Mouse (Mus musculus) kidney, adult 8-10 months (tissue): ENCODE data around the gene Nenf.

Source experiments
- DNase-seq, 2 experiments: peaks; one replicate each; pipeline ENCODE4 v3.0.0; 2022

Nenf gene

DNA sequence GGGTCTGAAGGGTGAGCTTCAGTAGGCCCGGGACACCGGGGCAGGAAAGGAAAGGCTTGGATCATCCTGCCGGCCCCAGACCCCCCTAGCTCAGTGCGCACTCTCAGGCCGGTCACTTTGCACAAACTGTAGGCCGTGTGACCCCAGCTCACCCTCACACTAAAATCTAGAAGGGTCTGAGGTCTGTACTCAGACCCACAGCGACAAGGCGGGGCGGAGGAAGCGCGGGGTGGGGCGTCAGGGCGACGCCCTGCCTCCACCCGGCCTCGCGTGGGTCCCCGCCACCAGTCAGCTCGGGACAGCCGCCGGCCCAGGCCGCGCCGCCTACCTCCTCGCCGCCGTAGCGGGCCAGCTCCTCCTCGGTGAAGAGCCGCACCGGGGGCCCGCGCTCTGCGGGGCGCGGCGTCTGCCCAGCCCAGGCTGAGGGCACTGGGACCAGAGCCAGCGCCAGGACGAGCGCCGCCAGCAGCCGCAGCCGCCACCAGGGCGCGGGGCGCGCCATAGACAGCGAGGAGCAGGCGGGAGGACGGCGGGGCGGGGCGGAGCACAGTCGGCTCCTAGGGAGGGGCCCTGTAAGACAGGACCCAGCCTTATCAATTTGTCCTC, at the start of gene Nenf:
TSS of gene Nenf (minus strand) at position 604 of the 606 bp plus-strand sequence.
- peak; percentile 64 to 69 for DNase-seq

GRCm38 (mm10) chr1:191364477-191364876, 46.5 kb upstream of the Nenf start:
- DNase-seq: peak; percentile 28 to 29

DNA sequence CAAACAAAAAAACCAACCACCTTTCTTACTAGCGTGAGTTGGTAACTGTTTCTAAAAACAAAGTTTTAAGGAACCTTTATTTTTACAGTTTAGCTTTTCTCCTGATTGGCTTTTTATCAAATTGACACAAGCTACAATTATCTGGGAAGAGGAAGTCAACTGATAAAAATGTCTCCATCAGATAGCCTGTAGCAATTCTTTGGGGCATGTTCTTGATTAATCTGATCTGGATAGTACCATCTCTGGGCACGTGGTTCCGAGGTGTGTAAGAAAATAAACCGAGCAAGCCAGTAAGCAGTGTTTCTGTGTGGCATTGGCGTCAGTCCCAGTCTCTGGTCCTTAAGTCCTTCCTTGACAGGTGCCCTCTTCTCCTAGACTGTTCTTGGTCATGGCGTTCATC, 44.4 kb upstream of the Nenf start:
- no peak for DNase-seq

DNA sequence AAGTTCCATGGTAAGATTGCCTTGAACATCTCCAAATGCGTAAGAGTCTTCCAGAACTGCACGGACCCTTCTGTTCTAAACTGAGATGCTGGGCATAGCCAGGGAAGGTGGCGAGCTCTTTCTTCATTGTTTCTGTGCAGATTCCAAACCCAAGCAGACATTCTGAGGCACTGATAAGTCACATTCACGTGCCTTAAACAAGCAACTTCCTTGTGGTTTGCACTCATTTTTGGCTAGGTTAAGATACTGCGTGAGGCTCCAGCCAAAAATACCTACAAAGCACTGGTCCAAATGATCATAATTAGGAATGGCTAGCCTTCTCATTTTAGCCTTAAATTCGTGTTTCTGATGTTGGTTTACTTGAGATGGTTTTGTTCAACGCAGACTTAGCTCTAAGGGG, 41.5 kb upstream of the Nenf start:
- no peak for DNase-seq

DNA sequence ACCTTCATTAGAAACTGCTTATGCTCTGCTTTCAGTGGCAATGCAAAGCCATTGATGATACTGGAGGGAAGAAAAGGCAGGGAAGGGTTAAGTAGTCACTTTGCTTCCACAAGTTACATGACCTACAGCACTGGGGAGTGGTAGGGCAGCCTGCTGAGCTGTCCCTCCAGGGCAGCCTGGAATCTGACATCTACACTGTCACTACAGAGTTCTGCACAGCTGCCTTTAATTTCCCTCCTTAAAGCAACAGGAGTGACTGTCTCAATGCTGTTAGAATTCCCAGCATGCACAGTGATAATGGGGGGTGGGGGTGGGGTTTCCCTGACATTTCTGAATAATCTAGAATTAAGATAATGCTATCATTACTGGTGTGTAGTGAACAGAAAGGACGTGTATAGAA, 38.9 kb upstream of the Nenf start:
- DNase-seq: no peak

DNA sequence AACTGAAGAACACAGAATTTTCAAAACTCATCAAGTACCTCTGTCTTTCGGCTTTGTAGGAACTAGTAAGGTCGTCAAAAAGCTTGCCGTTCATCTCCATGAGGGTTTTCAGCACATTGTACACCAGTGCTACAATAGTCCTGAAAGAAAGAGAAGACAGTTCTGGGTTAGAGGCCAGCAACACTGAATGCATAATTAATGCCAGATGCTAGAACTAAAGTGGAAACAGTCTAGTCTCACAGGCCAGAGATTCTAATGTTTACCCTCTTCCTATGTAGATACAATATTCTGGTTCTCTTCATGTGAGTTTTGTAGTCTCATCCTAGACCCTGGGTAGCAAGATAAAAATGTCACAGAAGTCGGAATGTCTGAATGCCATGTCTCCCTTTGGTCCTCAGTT, 35.8 kb upstream of the Nenf start:
- no peak for DNase-seq

DNA sequence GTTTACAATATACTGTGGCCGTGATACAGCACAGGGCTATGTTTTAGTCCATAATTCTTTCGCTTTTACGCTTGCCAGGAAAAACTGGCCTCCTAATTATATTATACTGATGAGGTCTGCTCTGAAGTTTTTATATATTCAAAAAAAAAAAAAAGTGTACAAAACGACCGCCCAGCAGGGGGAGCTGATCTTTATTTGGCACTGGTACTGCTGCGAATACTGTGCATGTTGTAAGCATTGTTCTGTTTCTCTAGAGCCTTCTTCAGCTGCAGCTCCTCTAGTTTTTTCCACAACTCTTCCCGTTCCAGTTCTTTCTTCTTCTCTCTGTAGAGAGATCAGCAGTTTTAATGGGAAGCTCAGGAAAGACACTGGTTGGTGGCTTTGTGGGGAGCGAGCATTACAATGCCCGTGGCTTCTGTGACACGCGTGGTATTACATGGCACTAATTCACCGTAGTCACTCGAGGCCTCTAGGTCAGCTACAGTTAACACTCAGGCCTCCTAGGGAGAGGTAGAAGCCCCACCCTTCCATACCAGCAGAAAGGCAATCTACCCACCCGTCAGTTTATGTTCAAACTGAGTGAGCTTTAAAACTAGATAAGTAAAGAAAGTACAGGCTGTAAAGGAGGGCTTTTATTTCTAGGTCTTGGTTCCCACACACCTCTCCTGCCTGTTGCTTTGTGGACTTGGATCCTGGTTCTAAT, 34.9 kb upstream of the Nenf start:
- DNase-seq: peak in 1 of 2 experiments; percentile 38

GRCm38 (mm10) chr1:191350355-191350754, 32.4 kb upstream of the Nenf start:
- DNase-seq: no peak

DNA sequence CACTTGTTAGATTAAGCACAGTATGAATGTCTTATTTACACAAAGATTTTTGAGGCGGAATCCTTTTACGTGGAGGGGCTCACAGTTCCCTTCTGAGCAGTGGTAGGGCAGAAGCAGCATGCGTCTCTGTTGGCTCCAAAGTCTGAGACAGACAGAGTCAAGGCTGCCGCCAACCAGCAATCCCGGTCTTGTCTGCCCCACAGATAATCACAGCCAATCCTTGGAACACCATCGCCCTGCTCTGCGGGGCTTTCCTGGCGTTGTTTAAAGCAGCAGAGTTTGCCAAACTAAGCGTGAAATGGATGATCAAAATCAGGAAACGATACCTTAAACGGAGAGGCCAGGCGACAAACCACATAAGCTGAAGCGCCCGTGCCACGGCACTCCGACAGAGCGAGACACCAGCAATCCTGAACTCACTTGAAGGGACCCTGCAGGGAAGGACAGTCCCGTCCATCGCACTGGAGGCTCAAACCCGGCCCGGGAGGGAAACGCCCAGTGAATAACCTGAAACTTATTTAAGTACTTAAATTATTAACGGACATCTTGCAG, 31.6 kb upstream of the Nenf start:
- DNase-seq: no peak

DNA sequence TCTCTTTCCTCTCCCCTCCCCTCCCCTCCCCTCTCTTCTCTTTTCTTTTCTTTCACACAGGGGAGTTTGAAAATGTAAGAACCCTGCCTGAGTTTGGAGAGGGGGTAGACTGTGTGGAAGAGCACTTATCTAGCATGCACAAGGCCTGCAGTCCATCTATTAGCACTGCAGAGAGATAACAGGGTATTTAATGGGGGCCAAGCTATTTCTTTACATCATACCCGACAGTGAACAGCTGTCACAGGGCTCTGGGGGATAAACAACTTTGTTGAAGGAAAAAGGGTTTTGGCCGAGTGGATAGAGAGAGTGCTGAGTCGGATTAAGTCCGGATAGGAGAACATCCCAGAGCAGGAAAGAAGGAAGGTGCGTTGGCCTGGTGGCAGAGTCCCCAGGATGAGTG, 31.0 kb upstream of the Nenf start:
- no peak for DNase-seq

GRCm38 (mm10) chr1:191348592-191348991, 30.6 kb upstream of the Nenf start:
- no peak for DNase-seq

- DNase-seq: no peak
Observed at GRCm38 (mm10) chr1:191347602-191348001, 29.6 kb upstream of the Nenf start.

DNA sequence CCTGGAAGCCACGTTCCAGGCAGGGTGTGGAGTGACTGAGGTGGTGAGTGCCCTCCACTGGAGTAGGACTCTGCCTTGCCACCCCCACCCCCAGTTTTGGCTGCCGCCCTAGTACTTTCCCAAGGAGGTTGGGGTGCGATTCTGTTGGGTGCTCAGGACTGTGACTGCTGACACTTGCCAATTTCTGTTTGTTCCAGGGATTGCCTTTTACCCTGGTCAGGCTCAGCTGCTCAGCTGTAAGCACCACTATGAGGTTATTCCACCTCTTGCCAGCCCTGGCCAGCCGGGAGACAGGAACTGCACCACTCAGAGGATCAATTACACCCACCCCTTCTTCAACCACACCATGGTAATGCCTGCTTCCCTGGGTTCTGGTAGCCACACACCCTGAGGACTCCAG, 22.5 kb upstream of the Nenf start:
- DNase-seq: peak; percentile 49 to 53

- no peak for DNase-seq
Observed at GRCm38 (mm10) chr1:191339876-191340275, 21.9 kb upstream of the Nenf start.

DNA sequence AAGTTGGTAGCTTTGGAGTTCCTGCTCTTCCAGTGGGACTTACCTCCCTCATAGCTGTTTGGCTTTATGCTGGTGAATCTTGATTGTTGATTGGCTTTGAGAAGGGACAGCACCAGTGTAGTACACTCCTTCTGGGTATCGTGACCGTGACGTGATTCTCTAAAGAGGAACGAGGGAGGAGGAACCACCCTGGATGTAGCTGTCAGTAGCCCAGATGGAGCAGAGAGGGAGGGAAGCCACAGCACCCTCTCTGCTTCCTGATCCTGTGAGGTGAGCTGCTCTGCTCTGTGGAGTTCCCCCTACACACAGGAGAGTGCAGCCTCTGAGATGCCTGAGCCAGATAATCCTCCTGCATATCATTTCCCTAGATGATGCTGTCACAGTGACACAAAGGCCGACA, 16.5 kb upstream of the Nenf start:
- no peak for DNase-seq

GRCm38 (mm10) chr1:191330356-191330755, 12.4 kb upstream of the Nenf start:
- DNase-seq: peak; percentile 54 to 60

- peak; percentile 95 to 97 for DNase-seq
Observed at GRCm38 (mm10) chr1:191328019-191328441, 10.0 kb upstream of the Nenf start.

DNA sequence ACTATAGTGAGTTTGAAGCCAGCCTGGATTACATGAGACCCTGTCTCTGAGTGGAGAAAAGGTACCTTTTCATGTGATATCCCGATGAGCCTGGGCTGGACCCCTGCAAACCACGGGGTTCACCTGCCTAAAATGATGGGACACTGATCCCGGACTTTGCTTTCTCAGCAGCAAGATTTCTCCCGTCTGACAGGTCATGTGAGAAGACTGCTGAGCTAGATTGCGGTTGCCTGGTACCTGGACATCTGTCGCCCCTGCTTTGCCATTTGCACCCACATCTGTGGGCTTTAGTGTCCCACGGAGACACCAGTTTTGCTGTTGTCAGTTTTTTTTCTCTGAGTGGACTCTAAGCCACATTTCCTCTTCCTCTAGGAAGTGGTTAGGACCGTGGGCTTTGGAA, 9.3 kb upstream of the Nenf start:
- peak; percentile 43 to 47 for DNase-seq

DNA sequence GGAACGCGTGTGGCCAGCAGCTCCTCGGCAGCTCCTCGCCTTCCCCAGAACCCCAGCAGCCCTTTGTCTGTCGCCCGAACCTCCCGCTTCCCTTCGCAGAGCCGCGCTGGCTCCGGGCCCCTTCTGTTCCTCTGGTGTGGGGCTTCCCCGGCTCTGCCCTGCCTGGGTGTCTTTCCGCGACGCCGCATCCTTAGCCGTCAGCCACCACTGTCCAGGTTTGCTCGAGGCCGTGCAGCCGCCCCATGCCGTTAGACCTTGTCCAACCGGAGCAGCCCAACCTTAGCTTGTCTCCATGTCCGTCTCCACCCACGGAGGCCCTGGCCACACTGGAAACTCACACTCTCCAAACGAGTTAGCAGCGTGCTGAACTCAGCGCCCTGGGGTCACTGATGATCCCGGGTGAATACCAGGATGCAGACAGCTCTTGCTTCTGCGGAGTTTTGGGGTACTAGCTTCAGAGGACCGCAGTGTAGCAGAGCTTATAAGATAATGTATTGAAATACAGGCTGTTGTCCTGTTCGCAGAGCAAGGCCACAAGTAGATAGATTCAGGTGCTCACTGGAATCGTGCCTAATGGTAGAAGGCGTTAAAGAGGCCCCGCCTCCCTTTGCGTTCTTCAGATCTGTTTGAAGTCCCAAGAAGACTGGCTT, 8.4 kb upstream of the Nenf start:
- peak in 1 of 2 experiments; percentile 41 for DNase-seq

GRCm38 (mm10) chr1:191325726-191326232, 7.8 kb upstream of the Nenf start, which contains the start of gene Tmem206:
Tmem206 (plus strand) TSS chr1:191325912.
- DNase-seq: peak; percentile 91 to 95

DNA sequence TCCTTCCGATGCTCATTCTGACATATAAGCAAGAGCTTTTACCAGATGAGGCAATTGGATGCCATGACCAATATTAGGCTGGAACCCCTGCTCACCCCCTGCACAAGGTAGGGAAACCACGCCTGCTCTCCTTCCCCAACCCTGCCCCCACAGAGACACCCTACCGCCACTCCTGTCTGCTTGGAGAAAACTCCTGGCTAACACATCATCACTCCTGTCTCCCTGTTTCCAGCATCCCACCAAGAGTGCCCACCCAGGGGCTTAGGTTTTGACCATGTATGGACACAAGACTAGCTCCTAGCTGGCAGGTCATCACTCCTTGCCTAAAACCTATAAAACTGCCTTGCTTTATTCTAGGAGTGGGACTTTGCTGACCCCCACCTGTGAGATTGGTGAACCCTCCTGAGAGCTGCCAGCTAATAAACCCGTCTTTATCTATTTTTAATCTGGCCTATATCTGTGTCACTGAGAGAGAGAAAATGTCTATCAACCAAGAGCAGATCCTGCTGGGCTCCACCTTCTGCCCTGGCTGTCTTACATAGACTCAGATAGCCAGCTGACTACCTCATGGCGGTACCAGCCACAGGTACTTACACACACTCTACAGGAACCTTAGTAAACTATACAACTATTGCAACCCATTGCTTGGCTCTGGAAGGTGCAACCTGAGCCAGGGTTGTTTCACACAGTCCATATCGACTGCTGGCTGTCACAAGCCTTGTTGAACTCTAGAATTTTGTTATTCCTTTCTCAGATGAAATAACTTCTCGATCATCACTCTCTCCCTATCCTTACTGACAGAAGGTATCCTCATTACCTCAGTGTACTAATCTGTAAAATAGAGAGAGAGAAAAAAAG, 7.0 kb upstream of the Nenf start:
- DNase-seq: no peak

DNA sequence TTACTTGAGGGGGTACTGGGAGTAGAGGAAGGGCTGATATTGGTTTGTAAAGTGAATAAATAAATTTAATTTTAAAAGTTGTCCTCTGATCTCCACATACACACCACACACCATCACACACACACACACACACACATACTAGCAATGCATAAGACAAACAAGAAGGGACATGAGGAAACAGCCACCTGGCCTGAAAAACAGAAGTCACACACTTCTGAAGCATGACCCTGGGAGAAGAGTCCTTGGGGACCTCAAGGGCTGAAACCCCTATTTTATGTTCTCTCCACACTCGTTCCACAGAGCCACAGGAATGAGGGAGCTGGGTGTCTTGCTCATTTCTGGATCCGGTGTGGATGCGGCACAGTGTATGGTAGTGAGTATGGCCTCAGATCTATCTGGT, 5.4 kb upstream of the Nenf start:
- DNase-seq: no peak

GRCm38 (mm10) chr1:191318686-191319085, 692 bp upstream of the Nenf start:
- DNase-seq: no peak
